Mouse (Mus musculus) CD8-positive naive resting alpha-beta T cell, adult 2 months (primary cell): ENCODE data around the gene Ttc7.

Experiments used
- DNase-seq, 2 experiments: peaks; one replicate each; pipeline ENCODE4 v3.0.0; 2022; ENCODE audit warnings: low read depth in 2 of 2, low spot score in 2 of 2

The Ttc7 gene

GRCm38 (mm10) chr17:87282706-87283053 lies at the start of gene Ttc7:
Ttc7 (plus strand) TSS chr17:87282886.
- peak; percentile 95 to 96 for DNase-seq

GRCm38 (mm10) chr17:87235019-87235418 lies 47.7 kb upstream of the Ttc7 start:
- no peak for DNase-seq

- no peak for DNase-seq
Observed at GRCm38 (mm10) chr17:87236725-87237650, 45.7 kb upstream of the Ttc7 start.

GRCm38 (mm10) chr17:87237826-87238225 lies 44.9 kb upstream of the Ttc7 start:
- no peak for DNase-seq

GRCm38 (mm10) chr17:87246103-87246502 lies 36.6 kb upstream of the Ttc7 start:
- DNase-seq: no peak

- no peak for DNase-seq
Observed at GRCm38 (mm10) chr17:87254384-87254783, 28.3 kb upstream of the Ttc7 start.

- no peak for DNase-seq
Observed at GRCm38 (mm10) chr17:87255672-87256071, 27.0 kb upstream of the Ttc7 start.

- DNase-seq: no peak
Observed at GRCm38 (mm10) chr17:87263401-87263800, 19.3 kb upstream of the Ttc7 start.

- DNase-seq: no peak
Observed at GRCm38 (mm10) chr17:87264054-87264830, 18.4 kb upstream of the Ttc7 start.

GRCm38 (mm10) chr17:87264927-87265791 lies 17.5 kb upstream of the Ttc7 start:
- no peak for DNase-seq

GRCm38 (mm10) chr17:87265792-87266186 lies 16.9 kb upstream of the Ttc7 start, which contains the start of gene Mcfd2:
Mcfd2 (minus strand) TSS chr17:87265935.
- DNase-seq: peak; percentile 90

- no peak for DNase-seq
Observed at GRCm38 (mm10) chr17:87269454-87269853, 13.2 kb upstream of the Ttc7 start.

GRCm38 (mm10) chr17:87275363-87276341 lies 7.0 kb upstream of the Ttc7 start:
- DNase-seq: no peak

- DNase-seq: peak; percentile 64 to 77
Observed at GRCm38 (mm10) chr17:87282007-87282705, 530 bp upstream of the Ttc7 start.

- peak; percentile 66 to 70 for DNase-seq
Observed at GRCm38 (mm10) chr17:87283055-87283754, 519 bp downstream of the Ttc7 start.

GRCm38 (mm10) chr17:87283755-87284481 lies 1.2 kb downstream of the Ttc7 start:
- DNase-seq: peak; percentile 41 to 50

GRCm38 (mm10) chr17:87284482-87285040 lies 1.9 kb downstream of the Ttc7 start:
- DNase-seq: no peak
